Mouse (Mus musculus) liver, embryonic 14.5 days (tissue): ENCODE results near the gene Colca2. TPM values are rescaled to one million over a fixed set of nuclear protein-coding genes. Genes with fewer than 3 reads are reported as not detected.

Experiments
- ATAC-seq: fragments of 200-750 bp; cut with Nextera tagmentation; 2 replicates; pipeline ENCODE4 v1.8.0; 2017; ENCODE audit warnings: moderate number of reproducible peaks, mild to moderate bottlenecking, moderate library complexity; ENCODE audit not compliant: insufficient read depth
- DNase-seq, 3 experiments: peaks; one replicate each; pipeline ENCODE4 v3.0.0-alpha.2; 2012 to 2013; ENCODE audit warnings: low read depth in 3 of 3, low spot score in 3 of 3
- H3K27ac ChIP-seq: fragments of 300-500 bp; sonication (generic); 2 replicates; pipeline ENCODE4 v1.5.1; 2014; ENCODE audit warnings: moderate library complexity, mild to moderate bottlenecking, control low read depth, inconsistent platforms
- H3K27me3 ChIP-seq: fragments of 300-500 bp; sonication (generic); 2 replicates; pipeline ENCODE4 v1.6.1; 2014; ENCODE audit warnings: mild to moderate bottlenecking, low read length, moderate library complexity; ENCODE audit not compliant: control insufficient read depth, insufficient read depth
- H3K36me3 ChIP-seq: fragments of 300-500 bp; sonication (generic); replicated peaks from 2 replicates; pipeline ENCODE4 v1.6.1; 2014; ENCODE audit warnings: low read depth; ENCODE audit not compliant: control insufficient read depth, insufficient read depth
- H3K4me1 ChIP-seq, 2 experiments: fragments of 200-500 bp in 1 of 2; fragments of 300-500 bp in 1 of 2; sonication (generic) in 1 of 2; replicated peaks; 2 replicates each; pipeline ENCODE4 v1.6.1; 2012 to 2014; ENCODE audit warnings: antibody characterized with exemption in 1 of 2, inconsistent platforms in 1 of 2, low read length in 1 of 2; ENCODE audit not compliant: control insufficient read depth in 2 of 2, insufficient read depth in 2 of 2
- H3K4me2 ChIP-seq: fragments of 300-500 bp; sonication (generic); 2 replicates; pipeline ENCODE4 v1.6.1; 2014; ENCODE audit warnings: low read depth, mild to moderate bottlenecking, control low read depth, moderate library complexity
- H3K4me3 ChIP-seq, 2 experiments: fragments of 200-500 bp in 1 of 2; fragments of 300-500 bp in 1 of 2; sonication (generic) in 1 of 2; 2 replicates each; pipeline ENCODE4 v1.5.1; 2012 to 2014; ENCODE audit warnings: low read depth in 2 of 2, low read length in 2 of 2, mild to moderate bottlenecking in 2 of 2, control low read depth in 1 of 2, inconsistent platforms in 1 of 2, moderate library complexity in 1 of 2; ENCODE audit not compliant: insufficient read depth in 1 of 2
- H3K9ac ChIP-seq: fragments of 300-500 bp; sonication (generic); replicated peaks from 2 replicates; pipeline ENCODE4 v1.6.1; 2014; ENCODE audit warnings: mild to moderate bottlenecking, control low read depth, moderate library complexity
- H3K9me3 ChIP-seq: fragments of 300-500 bp; sonication (generic); 2 replicates; pipeline ENCODE4 v1.6.1; 2016; ENCODE audit warnings: low read length, mixed read lengths; ENCODE audit not compliant: control insufficient read depth
- CTCF ChIP-seq: IDR thresholded peaks from 2 replicates; pipeline ENCODE4 v1.5.1; 2016; ENCODE audit warnings: antibody characterized with exemption, low read depth, control low read depth
- EP300 ChIP-seq: IDR thresholded peaks from 2 replicates; pipeline ENCODE4 v1.6.1; 2016; ENCODE audit warnings: antibody characterized with exemption, low read depth
- WGBS: fragments of 180-500 bp; shearing (Covaris S2); extraction: QIAGEN DNeasy Blood & Tissue Kit; methylation state at CpG from one replicate; pipeline ENCODE4 v1.1.7; 2014; ENCODE audit not compliant: insufficient replicate concordance; 5-methylcytosine and 5-hydroxymethylcytosine counted together
- polyA plus RNA-seq, 2 experiments: library from polyadenylated mRNA; depleted of rRNA in 1 of 2; stranded (reverse) in 1 of 2; unstranded in 1 of 2; fragments of >200 nt; fragmentation: Nextera tagmentation in 1 of 2; extraction: Ambion mirVana in 1 of 2; gene quantifications; 2 replicates each; pipeline versions ENCODE4 v1.2.1 to v1.2.3; 2012 to 2014

Gene Colca2
- polyA plus RNA-seq, 2 experiments = 0.09 TPM; not detected in 1

- Histone ChIP-seq H3K4me3 (no peak overlapping the region), H3K27me3 (no peaks in the 10 kb centered on the region), H3K9me3 (no peaks in the 10 kb centered on the region), H3K36me3 (no peaks in the 10 kb centered on the region), H3K9ac (no peak overlapping the region), H3K4me2 (no peak overlapping the region), H3K4me1 (no peaks in the 10 kb centered on the region), H3K27ac (no peak overlapping the region)
- no peak for DNase-seq
- no peak for ATAC-seq
- TF ChIP-seq EP300 (no peak), CTCF (no peak)
- 38% methylated on average over 4 of the region's 4 CpGs for WGBS
Observed at GRCm38 (mm10) chr9:51290980-51291379, 12.6 kb upstream of the Colca2 start.

DNA sequence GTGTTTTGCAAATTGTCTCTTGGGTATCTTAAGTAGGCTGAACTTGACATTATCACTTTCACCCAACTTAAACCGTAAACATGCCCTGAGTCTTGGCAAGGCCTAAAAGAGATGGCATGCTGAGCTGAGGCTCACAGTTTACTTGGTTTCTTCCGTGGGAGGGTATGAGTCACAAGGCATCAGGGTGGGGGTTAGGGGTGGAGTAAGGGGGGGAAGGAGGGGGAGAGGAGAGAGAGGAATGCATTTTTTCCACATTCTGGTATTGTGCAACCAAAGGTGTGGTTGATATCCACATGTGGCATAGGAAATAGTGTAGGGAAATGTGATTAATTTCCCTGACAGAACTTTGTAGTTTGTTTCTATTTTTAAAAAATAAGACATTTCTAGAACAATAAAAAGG lies 7.7 kb upstream of the Colca2 start:
- no peak for TF ChIP-seq CTCF
- TF ChIP-seq EP300 = no peak
- Histone ChIP-seq H3K4me3 (no peak overlapping the region), H3K9me3 (no peaks in the 10 kb centered on the region), H3K4me2 (no peak overlapping the region), H3K9ac (no peak overlapping the region), H3K27me3 (no peaks in the 10 kb centered on the region), H3K27ac (no peak overlapping the region), H3K4me1 (no peaks in the 10 kb centered on the region), H3K36me3 (no peaks in the 10 kb centered on the region)
- 38% methylated on average over 2 of the region's 2 CpGs for WGBS
- DNase-seq = no peak
- ATAC-seq = no peak

DNA sequence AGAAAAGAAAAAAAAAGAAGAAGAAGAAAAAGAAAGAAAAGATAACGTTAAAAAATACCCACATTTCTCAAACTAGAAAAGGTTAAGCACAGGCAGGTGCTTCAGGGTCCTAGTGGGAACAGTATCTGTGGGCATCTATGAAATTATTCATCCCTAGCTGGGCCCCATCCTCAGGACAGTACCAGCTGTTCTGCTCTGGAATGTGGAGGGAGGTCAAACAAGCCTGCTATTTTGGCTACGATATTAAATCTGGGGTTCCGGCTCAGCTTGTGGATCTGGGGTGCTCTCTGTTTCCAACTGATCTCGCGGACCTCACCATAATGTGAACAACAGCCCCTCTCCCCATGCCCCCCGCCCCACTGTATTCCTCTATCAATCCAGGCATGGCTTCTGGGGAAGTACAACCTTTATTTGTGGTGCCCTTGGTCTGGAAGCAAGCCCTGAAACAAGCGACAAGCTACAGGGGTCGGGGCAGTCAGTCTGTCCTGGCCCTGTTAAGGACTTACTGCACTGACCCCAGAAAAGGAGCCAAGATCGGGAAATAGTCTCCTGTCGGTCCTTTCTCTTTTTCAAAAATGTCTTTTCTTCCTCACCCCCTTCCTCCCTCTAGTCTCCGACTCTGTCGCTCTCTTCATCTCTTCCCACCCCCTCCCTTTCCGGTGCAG lies 403 bp downstream of the Colca2 start:
- WGBS = 27% methylated on average over 13 of the region's 13 CpGs
- TF ChIP-seq CTCF = no peak
- no peak for TF ChIP-seq EP300
- Histone ChIP-seq H3K36me3 (no peaks in the 10 kb centered on the region), H3K4me1 (no peaks in the 10 kb centered on the region; a peak in 2 of 4 replicates), H3K27ac (no peak overlapping the region), H3K4me3 (peak overlapping the region; percentile 19 to 27; a peak in 3 of 4 replicates), H3K9me3 (no peaks in the 10 kb centered on the region), H3K4me2 (peak overlapping the region; percentile 59), H3K9ac (no peak overlapping the region), H3K27me3 (peaks cover 23% of the 10 kb centered on the region)
- no peak for ATAC-seq
- DNase-seq = no peak

- DNase-seq (no peak), ATAC-seq (no peak)
- Histone ChIP-seq H3K9ac (no peak overlapping the region), H3K4me3 (no peak overlapping the region), H3K9me3 (no peaks in the 10 kb centered on the region), H3K4me1 (no peaks in the 10 kb centered on the region; a peak in 2 of 4 replicates), H3K4me2 (no peak overlapping the region), H3K27me3 (peaks cover 17% of the 10 kb centered on the region), H3K36me3 (no peaks in the 10 kb centered on the region), H3K27ac (no peak overlapping the region)
- TF ChIP-seq CTCF (no peak), EP300 (no peak)
- WGBS = 14% methylated on average over 4 of the region's 4 CpGs
Observed at GRCm38 (mm10) chr9:51274678-51275077, 3.7 kb downstream of the Colca2 start.

GRCm38 (mm10) chr9:51273581-51274154 lies 4.7 kb downstream of the Colca2 start:
- ATAC-seq (no peak), DNase-seq (no peak)
- WGBS = 16% methylated on average over 9 of the region's 9 CpGs
- H3K9me3 ChIP-seq = no peaks in the 10 kb centered on the region
- no peak overlapping the region for H3K4me2 ChIP-seq
- H3K9ac ChIP-seq = no peak overlapping the region
- TF ChIP-seq CTCF (no peak), EP300 (no peak)
- H3K4me1 ChIP-seq = no peaks in the 10 kb centered on the region; a peak in 1 of 4 replicates
- no peaks in the 10 kb centered on the region for H3K36me3 ChIP-seq
- no peak overlapping the region for H3K27ac ChIP-seq
- no peak overlapping the region for H3K4me3 ChIP-seq
- peaks cover 6% of the 10 kb centered on the region for H3K27me3 ChIP-seq
